Mouse (Mus musculus): ENCODE measurements around the gene Esyt2. TPM values are rescaled to one million over a fixed set of nuclear protein-coding genes. Genes with fewer than 3 reads are reported as not detected.

Gene Esyt2
- total and polyA plus RNA-seq, 3 experiments = 7.5 to 27.8 (median 24.6) TPM

- H3K9ac ChIP-seq (ENCODE audit: low read depth, low read length) = no peak overlapping the region
- no peaks in the 10 kb centered on the region for H3K27me3 ChIP-seq (ENCODE audit: control insufficient read depth, insufficient read depth, low read length)
- H3K4me1 ChIP-seq (ENCODE audit: control insufficient read depth, insufficient read depth, low read length) = no peaks in the 10 kb centered on the region
- no peaks in the 10 kb centered on the region for H3K36me3 ChIP-seq (ENCODE audit: control insufficient read depth, insufficient read depth, low read length)
- TF ChIP-seq EP300 (IDR thresholded peaks at IDR 0.05; ENCODE audit: insufficient read depth, low read depth, low read length) = no peak
- H3K27ac ChIP-seq = no peak overlapping the region
- DNase-seq = no peak
- H3K79me2 ChIP-seq (replicated peaks; ENCODE audit: control insufficient read depth, insufficient read depth, low read length) = no peaks in the 10 kb centered on the region
- H3K4me3 ChIP-seq = no peak overlapping the region
- WGBS = 90% methylated on average over 4 of the region's 4 CpGs
- intact Hi-C loops (cut with DNase I) = no loop called here
Measured at GRCm38 (mm10) chr12:116351022-116351421, 70.0 kb downstream of the Esyt2 start.

GRCm38 (mm10) chr12:116352404-116352803, 71.4 kb downstream of the Esyt2 start:
- WGBS = 81% methylated on average over 5 of the region's 5 CpGs
- Histone ChIP-seq H3K9ac (ENCODE audit: low read depth, low read length) (no peak overlapping the region), H3K27ac (no peak overlapping the region), H3K36me3 (ENCODE audit: control insufficient read depth, insufficient read depth, low read length) (no peaks in the 10 kb centered on the region), H3K4me1 (ENCODE audit: control insufficient read depth, insufficient read depth, low read length) (no peaks in the 10 kb centered on the region), H3K79me2 (replicated peaks; ENCODE audit: control insufficient read depth, insufficient read depth, low read length) (no peaks in the 10 kb centered on the region), H3K27me3 (ENCODE audit: control insufficient read depth, insufficient read depth, low read length) (no peaks in the 10 kb centered on the region), H3K4me3 (no peak overlapping the region)
- no peak for DNase-seq
- intact Hi-C loops (cut with DNase I) = no loop called here
- TF ChIP-seq EP300 (IDR thresholded peaks at IDR 0.05; ENCODE audit: insufficient read depth, low read depth, low read length) (no peak), POLR2A (IDR thresholded peaks at IDR 0.05; ENCODE audit: insufficient read depth, low read depth, low read length) (no peak)

GRCm38 (mm10) chr12:116354694-116355093, 73.7 kb downstream of the Esyt2 start:
- no peaks in the 10 kb centered on the region for H3K79me2 ChIP-seq (replicated peaks; ENCODE audit: control insufficient read depth, insufficient read depth, low read length)
- no peaks in the 10 kb centered on the region for H3K36me3 ChIP-seq (ENCODE audit: control insufficient read depth, insufficient read depth, low read length)
- no peak for DNase-seq
- H3K27me3 ChIP-seq (ENCODE audit: control insufficient read depth, insufficient read depth, low read length) = no peaks in the 10 kb centered on the region
- no peak overlapping the region for H3K27ac ChIP-seq
- H3K9ac ChIP-seq (ENCODE audit: low read depth, low read length) = no peak overlapping the region
- H3K4me1 ChIP-seq (ENCODE audit: control insufficient read depth, insufficient read depth, low read length) = no peaks in the 10 kb centered on the region
- no peak overlapping the region for H3K4me3 ChIP-seq
- WGBS = 95% methylated on average over 3 of the region's 3 CpGs
- TF ChIP-seq CTCF (IDR thresholded peaks at IDR 0.05) (no peak), POLR2A (IDR thresholded peaks at IDR 0.05; ENCODE audit: insufficient read depth, low read depth, low read length) (no peak), EP300 (IDR thresholded peaks at IDR 0.05; ENCODE audit: insufficient read depth, low read depth, low read length) (no peak)
- intact Hi-C loops (cut with DNase I) = no loop called here

GRCm38 (mm10) chr12:116362091-116362490, 81.1 kb downstream of the Esyt2 start:
- Histone ChIP-seq H3K27ac (no peak overlapping the region), H3K4me3 (no peak overlapping the region), H3K27me3 (ENCODE audit: control insufficient read depth, insufficient read depth, low read length) (no peaks in the 10 kb centered on the region), H3K36me3 (ENCODE audit: control insufficient read depth, insufficient read depth, low read length) (no peaks in the 10 kb centered on the region), H3K4me1 (ENCODE audit: control insufficient read depth, insufficient read depth, low read length) (no peaks in the 10 kb centered on the region), H3K9ac (ENCODE audit: low read depth, low read length) (no peak overlapping the region), H3K79me2 (replicated peaks; ENCODE audit: control insufficient read depth, insufficient read depth, low read length) (no peaks in the 10 kb centered on the region)
- TF ChIP-seq EP300 (IDR thresholded peaks at IDR 0.05; ENCODE audit: insufficient read depth, low read depth, low read length) = no peak
- DNase-seq = no peak
- intact Hi-C loops (cut with DNase I) = no loop called here

GRCm38 (mm10) chr12:116366900-116367299, 85.9 kb downstream of the Esyt2 start:
- no peaks in the 10 kb centered on the region for H3K4me1 ChIP-seq (ENCODE audit: control insufficient read depth, insufficient read depth, low read length)
- intact Hi-C loops (cut with DNase I) = no loop called here
- no peak overlapping the region for H3K4me3 ChIP-seq
- H3K27me3 ChIP-seq (ENCODE audit: control insufficient read depth, insufficient read depth, low read length) = no peaks in the 10 kb centered on the region
- H3K9ac ChIP-seq (ENCODE audit: low read depth, low read length) = no peak overlapping the region
- H3K79me2 ChIP-seq (replicated peaks; ENCODE audit: control insufficient read depth, insufficient read depth, low read length) = no peaks in the 10 kb centered on the region
- H3K27ac ChIP-seq = no peak overlapping the region
- TF ChIP-seq POLR2A (IDR thresholded peaks at IDR 0.05; ENCODE audit: insufficient read depth, low read depth, low read length) = no peak
- no peak for TF ChIP-seq CTCF (IDR thresholded peaks at IDR 0.05)
- no peak for TF ChIP-seq EP300 (IDR thresholded peaks at IDR 0.05; ENCODE audit: insufficient read depth, low read depth, low read length)
- H3K36me3 ChIP-seq (ENCODE audit: control insufficient read depth, insufficient read depth, low read length) = no peaks in the 10 kb centered on the region
- WGBS = 80% methylated on average over 3 of the region's 3 CpGs
- no peak for DNase-seq

GRCm38 (mm10) chr12:116367346-116367745, 86.3 kb downstream of the Esyt2 start:
- TF ChIP-seq EP300 (IDR thresholded peaks at IDR 0.05; ENCODE audit: insufficient read depth, low read depth, low read length) (no peak), POLR2A (IDR thresholded peaks at IDR 0.05; ENCODE audit: insufficient read depth, low read depth, low read length) (no peak), CTCF (IDR thresholded peaks at IDR 0.05) (no peak)
- no peaks in the 10 kb centered on the region for H3K36me3 ChIP-seq (ENCODE audit: control insufficient read depth, insufficient read depth, low read length)
- H3K4me1 ChIP-seq (ENCODE audit: control insufficient read depth, insufficient read depth, low read length) = no peaks in the 10 kb centered on the region
- DNase-seq = no peak
- no peak overlapping the region for H3K27ac ChIP-seq
- H3K4me3 ChIP-seq = no peak overlapping the region
- intact Hi-C loops (cut with DNase I) = no loop called here
- H3K9ac ChIP-seq (ENCODE audit: low read depth, low read length) = no peak overlapping the region
- 93% methylated on average over 2 of the region's 2 CpGs for WGBS
- no peaks in the 10 kb centered on the region for H3K79me2 ChIP-seq (replicated peaks; ENCODE audit: control insufficient read depth, insufficient read depth, low read length)
- no peaks in the 10 kb centered on the region for H3K27me3 ChIP-seq (ENCODE audit: control insufficient read depth, insufficient read depth, low read length)

- DNase-seq = no peak
- TF ChIP-seq EP300 (IDR thresholded peaks at IDR 0.05; ENCODE audit: insufficient read depth, low read depth, low read length) (no peak), POLR2A (IDR thresholded peaks at IDR 0.05; ENCODE audit: insufficient read depth, low read depth, low read length) (no peak), CTCF (IDR thresholded peaks at IDR 0.05) (no peak)
- Histone ChIP-seq H3K36me3 (ENCODE audit: control insufficient read depth, insufficient read depth, low read length) (no peaks in the 10 kb centered on the region), H3K4me3 (no peak overlapping the region), H3K79me2 (replicated peaks; ENCODE audit: control insufficient read depth, insufficient read depth, low read length) (no peaks in the 10 kb centered on the region), H3K9ac (ENCODE audit: low read depth, low read length) (no peak overlapping the region), H3K27ac (no peak overlapping the region), H3K27me3 (ENCODE audit: control insufficient read depth, insufficient read depth, low read length) (no peaks in the 10 kb centered on the region), H3K4me1 (ENCODE audit: control insufficient read depth, insufficient read depth, low read length) (no peaks in the 10 kb centered on the region)
- intact Hi-C loops (cut with DNase I) = no loop called here
- WGBS = 68% methylated on average over 2 of the region's 2 CpGs
Measured at GRCm38 (mm10) chr12:116368857-116369256, 87.9 kb downstream of the Esyt2 start.
